Mouse (Mus musculus): ENCODE data around the gene Fer. TPM values are rescaled to one million over a fixed set of nuclear protein-coding genes. Genes with fewer than 3 reads are reported as not detected.

Gene Fer
- 20.7 and 20.9 TPM in 2 replicates for polyA plus RNA-seq (2015; fragmentation: Nextera tagmentation; extraction: Ambion mirVana)

- H3K9ac ChIP-seq (ENCODE audit: low read depth, low read length), result peak within 1 kb of the TSS; percentile 91
- peak within 1 kb of the TSS; percentile 90 for H3K4me3 ChIP-seq (ENCODE audit: low read length)
- no peaks in the 10 kb centered on the region for H3K9me3 ChIP-seq (ENCODE audit: control insufficient read depth, low read length)
- H3K27ac ChIP-seq (ENCODE audit: low read length), result peak within 1 kb of the TSS; percentile 73
- peak; percentile 62 for ATAC-seq
- no peaks in the 10 kb centered on the region for H3K27me3 ChIP-seq (replicated peaks; ENCODE audit: control insufficient read depth, insufficient read depth, low read length)
- H3K36me3 ChIP-seq (ENCODE audit: control insufficient read depth, insufficient read depth, low read length), result no peaks in the 10 kb centered on the region
- under 1% methylated on average over 41 of the region's 41 CpGs for WGBS
- H3K4me2 ChIP-seq (ENCODE audit: low read depth, low read length), result peak within 1 kb of the TSS; percentile 95
- peaks cover 11% of the 10 kb centered on the region for H3K4me1 ChIP-seq (ENCODE audit: control insufficient read depth, insufficient read depth, low read length)
Measured at GRCm38 (mm10) chr17:63863012-63863630, at the start of gene Fer. Gene Fer, plus strand, starts transcription at chr17:63863062.

GRCm38 (mm10) chr17:63813552-63813951, 49.3 kb upstream of the Fer start:
- 82% methylated on average over 6 of the region's 6 CpGs for WGBS
- H3K4me2 ChIP-seq (ENCODE audit: low read depth, low read length), result no peak overlapping the region
- no peak for ATAC-seq
- no peaks in the 10 kb centered on the region for H3K27me3 ChIP-seq (replicated peaks; ENCODE audit: control insufficient read depth, insufficient read depth, low read length)
- H3K4me1 ChIP-seq (ENCODE audit: control insufficient read depth, insufficient read depth, low read length), result no peaks in the 10 kb centered on the region
- no peak overlapping the region for H3K9ac ChIP-seq (ENCODE audit: low read depth, low read length)
- H3K4me3 ChIP-seq (ENCODE audit: low read length), result no peak overlapping the region
- H3K36me3 ChIP-seq (ENCODE audit: control insufficient read depth, insufficient read depth, low read length), result no peaks in the 10 kb centered on the region
- H3K27ac ChIP-seq (ENCODE audit: low read length), result no peak overlapping the region
- no peaks in the 10 kb centered on the region for H3K9me3 ChIP-seq (ENCODE audit: control insufficient read depth, low read length)

- 67% methylated on average over 10 of the region's 10 CpGs for WGBS
- Histone ChIP-seq H3K9me3 (ENCODE audit: control insufficient read depth, low read length) (no peaks in the 10 kb centered on the region), H3K4me1 (ENCODE audit: control insufficient read depth, insufficient read depth, low read length) (no peaks in the 10 kb centered on the region), H3K36me3 (ENCODE audit: control insufficient read depth, insufficient read depth, low read length) (no peaks in the 10 kb centered on the region), H3K27ac (ENCODE audit: low read length) (no peak overlapping the region), H3K27me3 (replicated peaks; ENCODE audit: control insufficient read depth, insufficient read depth, low read length) (no peaks in the 10 kb centered on the region), H3K4me3 (ENCODE audit: low read length) (no peak overlapping the region), H3K4me2 (ENCODE audit: low read depth, low read length) (no peak overlapping the region), H3K9ac (ENCODE audit: low read depth, low read length) (no peak overlapping the region)
- ATAC-seq, result no peak
Measured at GRCm38 (mm10) chr17:63818444-63819027, 44.3 kb upstream of the Fer start.

GRCm38 (mm10) chr17:63824141-63824540, 38.7 kb upstream of the Fer start:
- Histone ChIP-seq H3K9ac (ENCODE audit: low read depth, low read length) (no peak overlapping the region), H3K27ac (ENCODE audit: low read length) (no peak overlapping the region), H3K4me3 (ENCODE audit: low read length) (no peak overlapping the region), H3K9me3 (ENCODE audit: control insufficient read depth, low read length) (no peaks in the 10 kb centered on the region), H3K36me3 (ENCODE audit: control insufficient read depth, insufficient read depth, low read length) (no peaks in the 10 kb centered on the region), H3K4me1 (ENCODE audit: control insufficient read depth, insufficient read depth, low read length) (no peaks in the 10 kb centered on the region), H3K27me3 (replicated peaks; ENCODE audit: control insufficient read depth, insufficient read depth, low read length) (no peaks in the 10 kb centered on the region), H3K4me2 (ENCODE audit: low read depth, low read length) (no peak overlapping the region)
- 73% methylated on average over 4 of the region's 4 CpGs for WGBS
- no peak for ATAC-seq

DNA sequence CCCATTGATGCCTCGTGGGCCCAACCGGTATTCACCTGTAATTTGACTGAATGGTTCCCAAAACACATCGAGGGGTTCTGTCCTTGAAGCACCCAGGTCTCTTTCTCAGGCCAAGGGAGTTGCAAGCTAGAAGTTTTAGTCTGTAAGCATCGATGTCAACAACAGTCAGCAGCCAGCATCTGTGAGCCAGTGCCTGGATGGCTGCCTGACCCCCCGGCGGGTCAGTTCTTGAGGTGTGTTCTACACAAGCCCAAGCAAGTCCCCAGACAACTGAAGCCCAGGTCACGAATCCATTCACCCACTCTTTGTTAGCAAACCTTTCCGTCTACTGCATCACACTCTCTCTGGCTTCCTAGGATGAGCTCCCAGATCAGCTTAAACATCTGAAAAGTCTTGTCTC, 36.7 kb upstream of the Fer start:
- no peak overlapping the region for H3K27ac ChIP-seq (ENCODE audit: low read length)
- 87% methylated on average over 8 of the region's 8 CpGs for WGBS
- no peak overlapping the region for H3K4me3 ChIP-seq (ENCODE audit: low read length)
- H3K27me3 ChIP-seq (replicated peaks; ENCODE audit: control insufficient read depth, insufficient read depth, low read length), result no peaks in the 10 kb centered on the region
- no peaks in the 10 kb centered on the region for H3K9me3 ChIP-seq (ENCODE audit: control insufficient read depth, low read length)
- H3K4me1 ChIP-seq (ENCODE audit: control insufficient read depth, insufficient read depth, low read length), result no peaks in the 10 kb centered on the region
- no peak overlapping the region for H3K4me2 ChIP-seq (ENCODE audit: low read depth, low read length)
- ATAC-seq, result no peak
- no peaks in the 10 kb centered on the region for H3K36me3 ChIP-seq (ENCODE audit: control insufficient read depth, insufficient read depth, low read length)
- no peak overlapping the region for H3K9ac ChIP-seq (ENCODE audit: low read depth, low read length)

DNA sequence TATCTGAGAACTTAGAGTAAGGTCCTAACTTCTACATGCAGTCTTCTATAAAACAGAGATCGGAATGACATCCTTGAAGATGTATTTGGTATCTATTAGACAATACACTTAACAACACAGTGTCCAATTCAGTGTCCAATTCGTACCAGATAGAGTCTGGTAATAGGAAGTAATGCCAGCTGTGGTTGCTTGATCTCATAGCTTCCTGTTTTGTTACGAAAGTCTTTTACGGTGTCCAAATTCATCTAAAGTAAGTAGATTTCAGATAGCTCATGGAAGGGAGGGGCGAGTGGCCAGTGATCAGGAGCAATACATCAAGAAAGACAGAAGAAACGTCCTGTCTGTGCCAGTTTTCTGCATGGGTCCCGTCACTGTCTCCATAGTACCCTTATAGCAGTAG, 36.1 kb upstream of the Fer start:
- Histone ChIP-seq H3K4me3 (ENCODE audit: low read length) (no peak overlapping the region), H3K4me2 (ENCODE audit: low read depth, low read length) (no peak overlapping the region), H3K9me3 (ENCODE audit: control insufficient read depth, low read length) (no peaks in the 10 kb centered on the region), H3K36me3 (ENCODE audit: control insufficient read depth, insufficient read depth, low read length) (no peaks in the 10 kb centered on the region), H3K9ac (ENCODE audit: low read depth, low read length) (no peak overlapping the region), H3K27me3 (replicated peaks; ENCODE audit: control insufficient read depth, insufficient read depth, low read length) (no peaks in the 10 kb centered on the region), H3K4me1 (ENCODE audit: control insufficient read depth, insufficient read depth, low read length) (no peaks in the 10 kb centered on the region), H3K27ac (ENCODE audit: low read length) (no peak overlapping the region)
- ATAC-seq, result no peak
- 74% methylated on average over 7 of the region's 7 CpGs for WGBS

GRCm38 (mm10) chr17:63828561-63829332, 34.1 kb upstream of the Fer start:
- Histone ChIP-seq H3K9me3 (ENCODE audit: control insufficient read depth, low read length) (no peaks in the 10 kb centered on the region), H3K4me2 (ENCODE audit: low read depth, low read length) (no peak overlapping the region), H3K27me3 (replicated peaks; ENCODE audit: control insufficient read depth, insufficient read depth, low read length) (no peaks in the 10 kb centered on the region), H3K27ac (ENCODE audit: low read length) (no peak overlapping the region), H3K9ac (ENCODE audit: low read depth, low read length) (no peak overlapping the region), H3K4me1 (ENCODE audit: control insufficient read depth, insufficient read depth, low read length) (no peaks in the 10 kb centered on the region), H3K4me3 (ENCODE audit: low read length) (no peak overlapping the region), H3K36me3 (ENCODE audit: control insufficient read depth, insufficient read depth, low read length) (no peaks in the 10 kb centered on the region)
- WGBS, result 41% methylated on average over 5 of the region's 5 CpGs
- ATAC-seq, result no peak

GRCm38 (mm10) chr17:63831550-63831949, 31.3 kb upstream of the Fer start:
- no peaks in the 10 kb centered on the region for H3K9me3 ChIP-seq (ENCODE audit: control insufficient read depth, low read length)
- no peak overlapping the region for H3K4me2 ChIP-seq (ENCODE audit: low read depth, low read length)
- H3K27ac ChIP-seq (ENCODE audit: low read length), result no peak overlapping the region
- H3K36me3 ChIP-seq (ENCODE audit: control insufficient read depth, insufficient read depth, low read length), result no peaks in the 10 kb centered on the region
- WGBS, result 67% methylated on average over 4 of the region's 4 CpGs
- no peaks in the 10 kb centered on the region for H3K4me1 ChIP-seq (ENCODE audit: control insufficient read depth, insufficient read depth, low read length)
- no peaks in the 10 kb centered on the region for H3K27me3 ChIP-seq (replicated peaks; ENCODE audit: control insufficient read depth, insufficient read depth, low read length)
- H3K9ac ChIP-seq (ENCODE audit: low read depth, low read length), result no peak overlapping the region
- H3K4me3 ChIP-seq (ENCODE audit: low read length), result no peak overlapping the region
- ATAC-seq, result no peak

GRCm38 (mm10) chr17:63836223-63836622, 26.6 kb upstream of the Fer start:
- Histone ChIP-seq H3K9ac (ENCODE audit: low read depth, low read length) (no peak overlapping the region), H3K36me3 (ENCODE audit: control insufficient read depth, insufficient read depth, low read length) (no peaks in the 10 kb centered on the region), H3K4me3 (ENCODE audit: low read length) (no peak overlapping the region), H3K4me2 (ENCODE audit: low read depth, low read length) (no peak overlapping the region), H3K27ac (ENCODE audit: low read length) (no peak overlapping the region), H3K27me3 (replicated peaks; ENCODE audit: control insufficient read depth, insufficient read depth, low read length) (no peaks in the 10 kb centered on the region), H3K4me1 (ENCODE audit: control insufficient read depth, insufficient read depth, low read length) (no peaks in the 10 kb centered on the region), H3K9me3 (ENCODE audit: control insufficient read depth, low read length) (no peaks in the 10 kb centered on the region)
- ATAC-seq, result no peak
- 88% methylated on average over 2 of the region's 2 CpGs for WGBS
